In the genomic region with DNA sequence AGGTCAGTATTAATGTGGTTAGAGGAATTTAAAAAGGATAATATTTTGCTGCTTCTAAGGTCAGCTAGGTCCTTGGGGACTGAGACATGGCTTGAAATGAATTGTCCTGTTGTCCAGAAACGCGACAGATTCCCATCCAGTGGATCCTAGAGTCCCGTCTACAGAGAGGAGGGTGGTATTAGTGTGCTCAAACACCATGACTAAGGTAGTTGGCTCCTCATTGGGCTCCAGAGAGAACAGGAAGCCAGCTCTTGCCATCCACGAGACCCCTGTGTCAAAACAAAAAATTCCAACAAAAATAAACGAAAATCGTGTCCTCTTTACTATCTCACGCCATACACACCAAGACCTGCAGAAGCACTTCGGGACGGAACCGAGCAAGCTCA, we compare ENCODE assay signal across 7 mouse cellular contexts. TPM values are rescaled to one million over a fixed set of nuclear protein-coding genes. Genes with fewer than 3 reads are reported as not detected.
A peak's percentile ranks its signal among the peaks of the same experiment; 100 is the strongest.
DNase-seq lines count a peak whose midpoint lies in the region; ATAC-seq lines count a peak whose summit lies in the region.

No protein-coding gene starts in this region.

- H3K4me2 ChIP-seq in lung, embryonic 15.5 days = peak overlapping the region; percentile 72
- peak overlapping the region; percentile 70 for H3K4me2 ChIP-seq in embryonic facial prominence, embryonic 12.5 days (replicated peaks)
- H3K4me2 ChIP-seq in midbrain, embryonic 15.5 days = peak overlapping the region; percentile 63

- peaks cover 24% of the 10 kb centered on the region for H3K4me1 ChIP-seq in lung, embryonic 15.5 days
- peaks cover 14% of the 10 kb centered on the region for H3K4me1 ChIP-seq in embryonic facial prominence, embryonic 12.5 days
- peaks cover 23% of the 10 kb centered on the region for H3K4me1 ChIP-seq in midbrain, embryonic 15.5 days

- no peaks in the 10 kb centered on the region for H3K9me3 ChIP-seq in lung, embryonic 15.5 days
- H3K9me3 ChIP-seq in embryonic facial prominence, embryonic 12.5 days = no peaks in the 10 kb centered on the region
- H3K9me3 ChIP-seq in midbrain, embryonic 15.5 days = no peaks in the 10 kb centered on the region

- H3K4me3 ChIP-seq in lung, embryonic 15.5 days = peak overlapping the region; percentile 87
- peak overlapping the region; percentile 99 for H3K4me3 ChIP-seq in embryonic facial prominence, embryonic 12.5 days
- peak overlapping the region; percentile 85 for H3K4me3 ChIP-seq in midbrain, embryonic 15.5 days

- H3K27me3 ChIP-seq in lung, embryonic 15.5 days = no peaks in the 10 kb centered on the region
- no peaks in the 10 kb centered on the region for H3K27me3 ChIP-seq in embryonic facial prominence, embryonic 12.5 days
- no peaks in the 10 kb centered on the region for H3K27me3 ChIP-seq in midbrain, embryonic 15.5 days (replicated peaks)

- peaks cover 3% of the 10 kb centered on the region; the same call in 1 of the 2 replicates for H3K36me3 ChIP-seq in lung, embryonic 15.5 days
- peaks cover 3% of the 10 kb centered on the region; the same call in 1 of the 2 replicates for H3K36me3 ChIP-seq in embryonic facial prominence, embryonic 12.5 days
- no peaks in the 10 kb centered on the region for H3K36me3 ChIP-seq in midbrain, embryonic 15.5 days (replicated peaks)

- H3K9ac ChIP-seq in lung, embryonic 15.5 days = peak overlapping the region; percentile 83
- H3K9ac ChIP-seq in embryonic facial prominence, embryonic 12.5 days = peak overlapping the region; percentile 95
- H3K9ac ChIP-seq in midbrain, embryonic 15.5 days = peak overlapping the region; percentile 91

- no peak for DNase-seq in lung, postnatal 10 days
- DNase-seq in hindlimb bud, embryonic 11.5 days (ENCODE audit: extremely low spot score, low read depth, low spot score) = peak; percentile 14
- no peak for DNase-seq in cerebellum, postnatal 25 days
- no peak for DNase-seq in urinary bladder, postnatal 10 days (ENCODE audit: low spot score)

- WGBS in lung, embryonic 15.5 days = under 1% methylated on average over 10 of the region's 10 CpGs
- WGBS in embryonic facial prominence, embryonic 12.5 days = under 1% methylated on average over 10 of the region's 10 CpGs
- WGBS in midbrain, embryonic 15.5 days = 1% methylated on average over 10 of the region's 10 CpGs

- peak; percentile 40 for ATAC-seq in lung, embryonic 15.5 days (ENCODE audit: borderline replicate concordance, extremely low read depth, low FRiP score, low TSS enrichment)
- ATAC-seq in embryonic facial prominence, embryonic 12.5 days (ENCODE audit: insufficient number of reproducible peaks, insufficient read depth, low FRiP score, low TSS enrichment) = peak; percentile 44; the same call in 1 of the 2 replicates
- ATAC-seq in midbrain, embryonic 15.5 days (replicated peaks) = peak; percentile 72

- H3K27ac ChIP-seq in lung, embryonic 15.5 days = peak overlapping the region; percentile 57; the same call in 1 of the 2 replicates
- peak overlapping the region; percentile 85; the same call in 1 of the 2 replicates for H3K27ac ChIP-seq in embryonic facial prominence, embryonic 12.5 days
- peak overlapping the region; percentile 83 for H3K27ac ChIP-seq in midbrain, embryonic 15.5 days

RNA-seq across cellular contexts. Expression of gene Tmem248, which starts 4.9 kb away (rescaled TPM):
- 33.6 and 39.6 TPM in 2 replicates for polyA plus RNA-seq in lung, embryonic 15.5 days (2015; fragmentation: Nextera tagmentation; extraction: Ambion mirVana)
- 37.6 and 38.2 TPM in 2 replicates for polyA plus RNA-seq in embryonic facial prominence, embryonic 12.5 days (2016; fragmentation: Nextera tagmentation; extraction: Ambion mirVana)
- 26.2 and 27.6 TPM in 2 replicates for polyA plus RNA-seq in midbrain, embryonic 15.5 days (2015; fragmentation: Nextera tagmentation; extraction: Ambion mirVana)

RNA-seq across cellular contexts. Expression of gene Sbds, which starts 33.6 kb away (rescaled TPM):
- polyA plus RNA-seq in lung, embryonic 15.5 days (2015; fragmentation: Nextera tagmentation; extraction: Ambion mirVana) = 62.4 and 65.1 TPM in 2 replicates
- 67.2 and 67.7 TPM in 2 replicates for polyA plus RNA-seq in embryonic facial prominence, embryonic 12.5 days (2016; fragmentation: Nextera tagmentation; extraction: Ambion mirVana)
- polyA plus RNA-seq in midbrain, embryonic 15.5 days (2015; fragmentation: Nextera tagmentation; extraction: Ambion mirVana) = 48.5 and 55.1 TPM in 2 replicates

RNA-seq across cellular contexts. Expression of gene Tyw1, which starts 33.7 kb away (rescaled TPM):
- 24.7 and 25.9 TPM in 2 replicates for polyA plus RNA-seq in lung, embryonic 15.5 days (2015; fragmentation: Nextera tagmentation; extraction: Ambion mirVana)
- polyA plus RNA-seq in embryonic facial prominence, embryonic 12.5 days (2016; fragmentation: Nextera tagmentation; extraction: Ambion mirVana) = 29.8 and 30.4 TPM in 2 replicates
- 22.7 and 22.9 TPM in 2 replicates for polyA plus RNA-seq in midbrain, embryonic 15.5 days (2015; fragmentation: Nextera tagmentation; extraction: Ambion mirVana)

RNA-seq across cellular contexts. Expression of gene Rabgef1, which starts 50.2 kb away (rescaled TPM):
- 27.1 and 27.7 TPM in 2 replicates for polyA plus RNA-seq in lung, embryonic 15.5 days (2015; fragmentation: Nextera tagmentation; extraction: Ambion mirVana)
- polyA plus RNA-seq in embryonic facial prominence, embryonic 12.5 days (2016; fragmentation: Nextera tagmentation; extraction: Ambion mirVana) = 26.3 and 30.3 TPM in 2 replicates
- 41.1 and 46.4 TPM in 2 replicates for polyA plus RNA-seq in midbrain, embryonic 15.5 days (2015; fragmentation: Nextera tagmentation; extraction: Ambion mirVana)
